Mouse (Mus musculus): ENCODE results near the gene Casp3.

DNA sequence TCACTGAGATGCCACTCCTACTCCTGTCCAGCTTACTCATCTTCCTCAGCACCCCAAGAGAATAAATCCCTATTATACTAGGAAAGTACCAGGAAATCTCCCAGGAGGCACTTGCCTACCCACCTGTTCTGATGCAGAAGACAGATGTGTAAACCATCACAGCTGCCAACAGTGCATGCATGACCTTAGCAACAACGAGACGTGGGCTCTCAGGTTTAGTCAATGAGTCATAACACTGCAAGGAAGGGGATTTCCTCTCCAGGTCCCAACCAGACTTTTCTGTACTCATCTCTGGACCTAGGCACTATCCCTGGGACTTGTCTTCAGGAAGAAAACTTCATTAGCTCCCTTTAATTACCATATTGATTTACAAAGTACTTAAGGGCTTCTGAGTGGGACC, 38.8 kb downstream of the Casp3 start:
- TF ChIP-seq CTCF (IDR thresholded peaks at IDR 0.05; ENCODE audit: low read depth) (no peak), EP300 (IDR thresholded peaks at IDR 0.05; ENCODE audit: low read depth) (no peak)
